Mouse (Mus musculus): Measurements from ENCODE around the gene Atp1b1.

Atp1b1 gene

GRCm38 (mm10) chr1:164434049-164434448 is 24.1 kb downstream of the Atp1b1 start:
- DNase-seq: no peak

DNA sequence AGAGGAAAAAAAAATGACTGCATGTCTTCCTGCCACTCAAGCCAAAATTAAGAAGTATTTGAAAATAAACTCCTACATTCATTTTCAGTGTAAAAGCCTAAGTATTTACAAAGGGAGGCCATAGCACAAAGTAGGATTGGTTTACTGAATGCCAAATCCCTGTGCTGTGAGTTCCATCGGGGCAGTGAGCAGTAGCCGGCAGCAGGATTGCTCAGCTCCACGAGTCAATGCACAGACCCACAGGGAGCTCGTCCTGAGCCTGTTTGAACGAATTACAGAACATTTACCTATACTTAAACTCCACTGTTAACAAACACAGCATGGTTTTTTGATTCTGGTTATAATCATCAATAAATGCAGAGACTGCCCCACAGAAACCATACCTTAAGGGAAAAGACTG is 25.5 kb downstream of the Atp1b1 start:
- no peak for DNase-seq

- DNase-seq: no peak
These were observed 29.5 kb downstream of the Atp1b1 start for GRCm38 (mm10) chr1:164428644-164429043.

DNA sequence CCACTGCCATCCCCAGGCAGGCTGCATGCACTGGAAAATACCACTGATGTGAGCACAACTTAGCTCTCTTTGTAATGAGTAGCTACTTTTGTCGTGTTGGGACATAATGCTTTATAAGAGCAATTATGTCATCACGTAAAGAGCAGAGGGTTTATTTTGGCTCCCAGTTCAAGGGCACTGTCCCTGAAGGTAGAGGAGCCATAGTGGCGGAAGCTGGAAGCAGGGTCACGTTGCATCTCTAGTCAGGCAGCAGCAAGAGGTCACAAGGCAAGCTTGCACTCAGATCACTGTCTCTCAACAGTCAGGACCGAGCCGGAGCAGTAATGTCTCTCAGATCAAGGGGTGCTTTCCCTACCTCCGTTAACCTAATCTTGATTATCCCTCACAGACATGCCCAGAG is 30.4 kb downstream of the Atp1b1 start:
- no peak for DNase-seq

GRCm38 (mm10) chr1:164426227-164426626 is 31.9 kb downstream of the Atp1b1 start:
- DNase-seq: no peak

DNA sequence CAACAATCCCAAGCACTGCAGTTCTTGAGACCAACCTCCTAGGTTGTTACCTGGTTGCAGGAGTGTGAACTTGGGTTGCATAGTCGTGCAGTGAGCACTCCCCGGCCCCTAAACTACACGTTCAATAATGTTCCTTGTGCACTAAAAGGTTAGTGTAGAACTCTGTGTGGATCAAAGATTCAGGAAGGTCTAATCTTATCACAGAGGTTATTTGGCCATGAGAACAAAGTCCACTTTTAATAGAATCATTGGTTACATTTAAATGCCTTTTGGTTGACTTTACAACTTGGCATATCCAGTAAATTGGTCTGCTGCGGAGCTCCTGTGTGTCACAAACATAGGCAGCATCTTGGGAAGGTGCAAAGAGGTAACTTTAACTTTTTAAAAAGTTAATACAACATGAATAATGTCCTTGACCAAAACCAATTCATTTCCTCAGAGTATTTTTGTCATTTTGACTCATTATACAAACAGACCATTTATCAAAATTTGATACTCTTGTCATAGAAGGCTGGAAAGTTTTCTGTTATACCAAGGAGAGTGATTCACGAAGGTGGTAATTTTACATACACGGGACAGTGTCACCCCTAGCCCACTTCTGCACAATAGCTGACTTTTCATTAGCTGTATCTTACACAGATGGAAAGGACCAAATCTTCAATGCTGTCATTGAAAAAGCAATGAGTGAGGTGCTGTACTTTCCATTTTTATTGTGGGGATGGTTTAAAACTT is 37.4 kb downstream of the Atp1b1 start:
- DNase-seq: no peak

DNA sequence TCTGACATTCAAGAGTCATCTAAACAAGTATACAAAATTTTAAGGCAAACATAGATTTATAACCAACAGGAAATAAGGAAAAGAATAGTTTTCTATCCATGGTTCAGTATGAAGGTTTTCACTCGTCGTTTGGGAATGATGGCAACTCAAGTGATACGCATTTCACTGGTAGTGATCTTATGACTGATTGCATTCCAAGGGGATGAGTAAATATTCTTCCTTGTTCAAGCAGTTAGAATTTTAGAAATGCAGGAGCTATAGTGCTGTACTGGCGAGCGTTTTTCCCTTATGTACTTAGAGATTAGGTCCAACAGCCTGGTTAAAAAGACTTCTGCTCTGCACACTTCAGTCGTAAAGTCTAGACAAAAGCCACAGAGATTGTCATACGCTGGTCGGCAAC is 38.8 kb downstream of the Atp1b1 start:
- DNase-seq: no peak

GRCm38 (mm10) chr1:164418320-164418719 is 39.8 kb downstream of the Atp1b1 start:
- DNase-seq: no peak

- no peak for DNase-seq
These were observed 40.6 kb downstream of the Atp1b1 start for GRCm38 (mm10) chr1:164417604-164418003.

GRCm38 (mm10) chr1:164416692-164417394 is 41.3 kb downstream of the Atp1b1 start:
- no peak for DNase-seq

DNA sequence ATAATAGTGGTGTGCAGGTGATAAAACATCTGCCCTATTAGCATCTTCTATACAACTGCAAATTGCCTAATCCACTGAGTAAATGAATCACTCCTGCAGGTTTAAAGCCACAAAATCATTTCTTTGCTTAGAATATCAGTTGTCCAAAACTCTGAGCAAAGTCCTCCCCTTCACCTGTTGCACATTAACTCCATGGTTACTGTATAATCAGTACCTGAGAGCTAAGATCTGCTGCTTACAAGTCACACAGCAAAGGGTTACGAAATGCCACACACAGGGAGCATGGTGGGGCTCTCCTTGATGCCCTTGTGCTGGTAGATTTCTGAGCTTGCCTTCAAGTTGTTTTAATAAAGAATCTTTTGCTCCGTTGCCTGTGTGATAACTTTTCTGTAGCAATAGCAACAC is 42.8 kb downstream of the Atp1b1 start:
- DNase-seq: no peak

DNA sequence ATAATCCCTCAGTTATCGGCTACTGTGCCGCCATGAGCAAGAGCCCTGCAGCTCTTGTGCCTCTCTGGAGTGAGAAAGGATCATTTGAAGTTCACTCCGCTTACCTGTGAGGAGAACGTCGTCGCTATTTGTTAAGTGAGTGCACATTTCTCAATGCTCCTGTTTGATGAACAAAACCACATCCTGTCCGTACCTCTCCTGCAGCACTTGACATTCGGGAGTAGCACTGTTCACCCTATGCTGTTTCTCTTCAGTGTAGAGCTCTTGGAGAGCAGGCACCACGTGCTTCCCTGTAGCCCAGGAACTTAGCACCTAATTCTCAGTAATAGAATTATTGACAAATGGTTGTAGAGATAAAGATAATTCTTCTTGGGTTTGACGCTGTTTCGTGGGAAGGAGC is 44.5 kb downstream of the Atp1b1 start:
- DNase-seq: no peak

GRCm38 (mm10) chr1:164412906-164413305 is 45.2 kb downstream of the Atp1b1 start:
- no peak for DNase-seq

DNA sequence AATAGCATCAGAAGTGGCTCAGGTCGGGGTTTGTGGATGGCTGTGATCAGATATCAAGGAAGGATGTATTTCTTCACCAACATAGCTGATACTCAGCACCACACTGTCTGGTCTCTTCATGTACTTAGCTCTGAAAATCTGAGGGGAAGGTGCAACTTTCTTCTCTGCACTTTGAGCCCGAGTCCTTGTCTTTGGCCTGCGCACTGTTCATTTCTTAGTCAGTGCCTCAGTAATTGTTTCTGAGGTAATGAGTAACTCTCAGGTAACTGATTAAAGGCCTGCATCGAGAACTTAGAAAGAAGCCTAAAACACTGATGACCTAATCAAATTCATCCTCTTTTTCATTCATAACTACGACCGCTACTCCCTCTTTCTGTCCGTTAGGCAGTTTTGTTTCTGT is 46.8 kb downstream of the Atp1b1 start:
- DNase-seq: no peak

DNA sequence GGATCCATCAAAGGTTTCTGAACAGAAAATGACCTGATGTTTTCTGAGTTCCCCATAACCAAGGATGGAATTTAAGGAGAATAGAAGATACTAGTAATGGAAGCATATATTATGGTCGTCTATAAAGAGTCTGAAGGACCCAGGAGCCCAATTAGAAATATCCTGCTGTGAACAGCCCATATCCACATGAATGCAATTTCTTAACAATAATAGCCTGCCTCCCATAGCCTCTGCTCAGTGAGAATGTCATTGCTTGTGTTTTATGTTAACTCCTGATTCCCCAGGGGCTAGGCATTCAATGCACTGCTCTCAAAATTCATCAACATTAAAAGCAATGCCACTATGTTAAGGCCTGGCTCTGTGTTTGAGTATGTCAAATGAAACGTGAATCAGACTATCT is 49.5 kb downstream of the Atp1b1 start:
- DNase-seq: no peak

- DNase-seq: peak; percentile 6 to 12
These were observed 51.6 kb downstream of the Atp1b1 start for GRCm38 (mm10) chr1:164406506-164406905.

GRCm38 (mm10) chr1:164405385-164405802 is 52.8 kb downstream of the Atp1b1 start:
- DNase-seq: no peak

- DNase-seq: no peak
These were observed 58.6 kb downstream of the Atp1b1 start for GRCm38 (mm10) chr1:164399578-164399977.

- no peak for DNase-seq
These were observed 60.5 kb downstream of the Atp1b1 start for GRCm38 (mm10) chr1:164397672-164398071.

DNA sequence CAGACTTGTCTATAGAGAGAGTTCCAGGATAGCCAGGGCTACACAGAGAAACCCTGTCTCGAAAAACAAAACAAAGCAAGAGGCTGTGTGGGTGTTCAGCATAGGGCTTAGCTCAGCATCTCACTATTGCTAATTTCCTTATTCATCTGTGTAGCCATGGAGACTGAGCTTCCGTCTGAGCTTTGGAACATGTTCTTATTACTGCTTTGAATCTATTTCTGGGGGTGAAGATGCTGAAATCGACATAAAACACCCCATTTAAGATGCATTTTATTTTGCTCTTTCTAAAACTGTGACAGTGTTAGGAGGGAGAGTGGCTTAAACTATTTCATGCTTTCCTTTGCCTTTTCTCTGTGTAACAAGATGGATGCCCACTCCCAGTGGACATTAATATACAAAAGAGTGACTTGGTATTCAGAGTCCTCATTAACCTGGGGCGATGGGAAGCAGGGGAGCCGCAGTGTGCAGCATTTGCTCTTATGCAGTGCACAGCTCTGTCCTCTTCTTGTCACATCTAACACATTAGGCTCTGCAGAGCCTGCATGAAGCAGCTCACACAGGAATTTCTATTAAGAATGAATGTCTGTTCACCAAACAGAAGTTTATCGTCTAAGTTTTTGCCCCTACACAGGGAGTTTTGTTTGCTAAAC is 62.9 kb downstream of the Atp1b1 start:
- DNase-seq: no peak

GRCm38 (mm10) chr1:164392176-164392575 is 66.0 kb downstream of the Atp1b1 start:
- DNase-seq: no peak

DNA sequence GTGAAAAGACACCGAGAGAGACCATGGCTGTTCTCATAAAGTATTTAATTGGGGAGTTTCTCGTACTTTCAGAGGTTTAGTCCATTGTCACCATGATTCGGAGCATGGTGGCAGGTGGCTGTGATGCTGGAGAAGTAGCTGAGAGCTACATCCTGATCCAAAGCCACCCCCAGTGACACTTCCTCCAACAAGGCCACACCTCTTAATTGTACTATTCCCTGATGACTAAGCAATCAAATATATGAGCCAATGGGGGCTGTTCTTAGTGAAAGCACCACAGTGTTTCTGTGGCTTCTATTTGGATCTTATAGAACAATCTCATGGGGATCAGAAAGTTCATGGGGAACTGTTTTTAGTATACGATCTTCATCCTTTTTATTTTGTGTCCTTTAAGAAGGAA is 68.4 kb downstream of the Atp1b1 start:
- no peak for DNase-seq

Measured in cerebellum, adult 18-20 months (tissue).